28 mouse cellular contexts compared by ENCODE assay signal in the genomic region with DNA sequence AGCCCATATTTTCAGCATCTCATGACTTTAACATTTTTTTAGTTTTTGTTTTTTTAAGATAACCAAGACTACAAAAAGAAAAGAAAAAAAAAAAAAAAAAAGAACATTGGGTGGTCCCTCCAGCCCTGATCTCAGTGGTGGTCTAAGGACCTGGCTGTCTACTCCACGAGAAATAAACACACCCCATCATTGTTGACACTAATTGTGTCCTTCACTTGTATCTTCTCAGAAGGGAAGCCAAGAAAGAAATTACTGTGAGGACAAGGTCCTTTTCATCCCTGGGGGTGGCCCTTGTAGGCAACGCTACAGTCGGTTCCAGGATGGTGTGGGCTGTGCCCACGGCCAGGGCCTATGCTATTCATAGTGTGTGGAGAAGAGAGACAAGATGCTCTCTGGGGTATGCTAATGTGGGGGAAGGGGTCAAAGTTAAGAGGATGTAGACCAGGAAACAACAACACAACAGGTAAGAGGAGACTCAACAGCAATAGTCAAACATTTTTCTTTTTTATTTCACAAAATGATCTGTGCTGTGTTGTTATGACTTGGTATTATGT. TPM values are rescaled to one million over a fixed set of nuclear protein-coding genes. Genes with fewer than 3 reads are reported as not detected.
"Had no signal": no experiment of that assay in that cellular context is flagged by ENCODE, and none has a peak within 500 bp of the region (broad histone marks: within the 10 kb centered on the region; RNA-seq: fewer than 3 reads in every experiment).

No protein-coding gene starts in this region.

- H3K9ac ChIP-seq: forebrain, embryonic 15.5 days; forebrain, postnatal 0 days; heart, embryonic 13.5 days; heart, embryonic 15.5 days; hindbrain, embryonic 13.5 days; hindbrain, embryonic 15.5 days; kidney, embryonic 15.5 days had no signal

- DNase-seq: forebrain, postnatal 0 days; gastrocnemius, postnatal 14 days; gastrocnemius, postnatal 36 days; heart, adult 11 months; heart, adult 2 months; heart, postnatal 14 days; heart, postnatal 36 days; kidney, adult 11 months; kidney, adult 2 months; kidney, adult 9 months; kidney, postnatal 14 days; kidney, postnatal 36 days; layer of hippocampus, adult 9-11 months; layer of hippocampus, postnatal 36 days; left cerebral cortex, postnatal 4 days had no signal

- ATAC-seq: forebrain, embryonic 15.5 days; forebrain, postnatal 0 days; hindbrain, postnatal 0 days; intestine, embryonic 16.5 days had no signal

- H3K9me3 ChIP-seq: forebrain, embryonic 15.5 days; heart, embryonic 13.5 days; heart, embryonic 15.5 days; hindbrain, embryonic 13.5 days; hindbrain, embryonic 15.5 days; kidney, embryonic 15.5 days had no signal

- H3K27ac ChIP-seq: forebrain, embryonic 15.5 days; heart, adult 2 months; heart, embryonic 13.5 days; heart, embryonic 15.5 days; hindbrain, embryonic 13.5 days; hindbrain, embryonic 15.5 days; hindbrain, postnatal 0 days; kidney, embryonic 15.5 days; kidney, postnatal 0 days had no signal

- H3K36me3 ChIP-seq: forebrain, embryonic 15.5 days; heart, embryonic 13.5 days; heart, embryonic 15.5 days; hindbrain, embryonic 13.5 days; hindbrain, embryonic 15.5 days; kidney, embryonic 15.5 days had no signal

- H3K4me1 ChIP-seq: forebrain, embryonic 15.5 days; heart, embryonic 13.5 days; heart, embryonic 15.5 days; hindbrain, embryonic 13.5 days; hindbrain, embryonic 15.5 days; kidney, embryonic 15.5 days had no signal

- H3K4me3 ChIP-seq: forebrain, embryonic 15.5 days; heart, adult 2 months; heart, embryonic 13.5 days; heart, embryonic 15.5 days; hindbrain, embryonic 13.5 days; hindbrain, embryonic 15.5 days; kidney, embryonic 15.5 days had no signal

- H3K27me3 ChIP-seq: forebrain, embryonic 15.5 days; heart, embryonic 13.5 days; heart, embryonic 15.5 days; hindbrain, embryonic 13.5 days; hindbrain, embryonic 15.5 days; kidney, embryonic 15.5 days had no signal

- H3K4me2 ChIP-seq: forebrain, embryonic 15.5 days; heart, embryonic 11.5 days; heart, embryonic 13.5 days; heart, embryonic 15.5 days; hindbrain, embryonic 13.5 days; hindbrain, embryonic 15.5 days; kidney, embryonic 15.5 days had no signal

RNA-seq across cellular contexts. Expression of gene Ibsp, which starts 37.0 kb away (rescaled TPM):
- polyA plus RNA-seq: gonadal fat pad, adult 2 months; heart, embryonic 11.5 days; heart, postnatal 0 days; kidney, adult 2 months; kidney, postnatal 0 days; limb, embryonic 11.5 days had no signal

RNA-seq across cellular contexts. Expression of gene Dmp1, which starts 59.6 kb away (rescaled TPM):
- polyA plus RNA-seq: gonadal fat pad, adult 2 months; heart, adult 2 months; heart, embryonic 11.5 days; kidney, adult 2 months; limb, embryonic 11.5 days had no signal
